Mouse (Mus musculus): ENCODE measurements around the gene F5. TPM values are rescaled to one million over a fixed set of nuclear protein-coding genes. Genes with fewer than 3 reads are reported as not detected.

Gene F5
- polyA plus RNA-seq, 2 experiments, result 8.3 to 11.6 TPM

DNA sequence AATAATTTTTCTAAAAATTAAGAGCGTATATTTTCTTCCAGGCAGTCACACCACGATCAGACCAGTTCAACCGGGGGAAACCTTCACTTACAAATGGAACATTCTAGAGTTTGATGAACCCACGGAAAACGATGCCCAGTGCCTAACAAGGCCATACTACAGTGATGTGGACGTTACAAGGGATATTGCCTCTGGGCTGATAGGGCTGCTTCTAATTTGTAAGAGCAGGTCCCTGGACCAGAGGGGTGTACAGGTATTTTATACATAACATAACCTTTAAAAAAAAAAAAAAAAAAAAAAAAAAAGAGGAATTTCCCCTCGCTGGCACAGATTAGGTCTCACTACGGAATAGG, 33.2 kb downstream of the F5 start:
- Histone ChIP-seq H3K36me3 (replicated peaks; ENCODE audit: control insufficient read depth, insufficient read depth, low read depth) (no peaks in the 10 kb centered on the region), H3K4me2 (ENCODE audit: low read depth) (no peak overlapping the region), H3K9me3 (ENCODE audit: control insufficient read depth, low read length) (no peaks in the 10 kb centered on the region), H3K27ac (no peak overlapping the region), H3K4me3 (ENCODE audit: insufficient read depth in 1 of 2, low read depth in 2 of 2, low read length in 2 of 2) (no peak overlapping the region), H3K4me1 (replicated peaks; ENCODE audit: control insufficient read depth in 2 of 2, insufficient read depth in 2 of 2, low read length in 1 of 2) (no peaks in the 10 kb centered on the region), H3K9ac (replicated peaks) (no peak overlapping the region), H3K27me3 (ENCODE audit: control insufficient read depth, insufficient read depth, low read length) (no peaks in the 10 kb centered on the region)
- ATAC-seq (ENCODE audit: insufficient read depth) (no peak), DNase-seq (ENCODE audit: low read depth in 3 of 3, low spot score in 3 of 3) (no peak)
- WGBS (ENCODE audit: insufficient replicate concordance), result 32% methylated on average over 8 of the region's 8 CpGs
- TF ChIP-seq CTCF (IDR thresholded peaks at IDR 0.05; ENCODE audit: low read depth), result no peak
- TF ChIP-seq EP300 (IDR thresholded peaks at IDR 0.05; ENCODE audit: low read depth), result no peak

DNA sequence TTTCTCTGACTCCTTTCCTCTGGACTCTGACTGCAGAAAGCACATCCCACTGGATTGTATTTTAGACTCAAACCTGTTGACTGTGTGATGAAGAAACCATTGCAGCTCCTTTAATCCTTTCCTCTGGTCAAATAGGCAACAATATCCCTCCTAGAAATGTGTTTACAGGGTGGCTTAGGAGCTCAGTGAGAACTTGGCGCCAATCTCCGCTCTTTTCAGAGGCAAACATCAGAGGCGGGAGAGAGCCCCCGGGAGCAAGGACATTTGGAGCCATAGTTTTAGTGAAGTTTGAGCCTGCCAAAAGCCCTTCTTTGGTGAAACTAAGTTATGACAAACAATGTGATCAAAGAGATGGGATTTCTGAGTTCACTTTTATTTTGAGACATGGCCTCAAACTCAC, 33.7 kb downstream of the F5 start:
- no peaks in the 10 kb centered on the region for H3K9me3 ChIP-seq (ENCODE audit: control insufficient read depth, low read length)
- WGBS (ENCODE audit: insufficient replicate concordance), result 68% methylated on average over 4 of the region's 4 CpGs
- DNase-seq (ENCODE audit: low read depth in 3 of 3, low spot score in 3 of 3), result no peak
- no peaks in the 10 kb centered on the region for H3K4me1 ChIP-seq (replicated peaks; ENCODE audit: control insufficient read depth in 2 of 2, insufficient read depth in 2 of 2, low read length in 1 of 2)
- H3K27me3 ChIP-seq (ENCODE audit: control insufficient read depth, insufficient read depth, low read length), result no peaks in the 10 kb centered on the region
- no peak overlapping the region for H3K4me2 ChIP-seq (ENCODE audit: low read depth)
- no peak for ATAC-seq (ENCODE audit: insufficient read depth)
- H3K27ac ChIP-seq, result no peak overlapping the region
- no peak overlapping the region for H3K4me3 ChIP-seq (ENCODE audit: insufficient read depth in 1 of 2, low read depth in 2 of 2, low read length in 2 of 2)
- TF ChIP-seq CTCF (IDR thresholded peaks at IDR 0.05; ENCODE audit: low read depth) (no peak), EP300 (IDR thresholded peaks at IDR 0.05; ENCODE audit: low read depth) (no peak)
- no peaks in the 10 kb centered on the region for H3K36me3 ChIP-seq (replicated peaks; ENCODE audit: control insufficient read depth, insufficient read depth, low read depth)
- no peak overlapping the region for H3K9ac ChIP-seq (replicated peaks)

DNA sequence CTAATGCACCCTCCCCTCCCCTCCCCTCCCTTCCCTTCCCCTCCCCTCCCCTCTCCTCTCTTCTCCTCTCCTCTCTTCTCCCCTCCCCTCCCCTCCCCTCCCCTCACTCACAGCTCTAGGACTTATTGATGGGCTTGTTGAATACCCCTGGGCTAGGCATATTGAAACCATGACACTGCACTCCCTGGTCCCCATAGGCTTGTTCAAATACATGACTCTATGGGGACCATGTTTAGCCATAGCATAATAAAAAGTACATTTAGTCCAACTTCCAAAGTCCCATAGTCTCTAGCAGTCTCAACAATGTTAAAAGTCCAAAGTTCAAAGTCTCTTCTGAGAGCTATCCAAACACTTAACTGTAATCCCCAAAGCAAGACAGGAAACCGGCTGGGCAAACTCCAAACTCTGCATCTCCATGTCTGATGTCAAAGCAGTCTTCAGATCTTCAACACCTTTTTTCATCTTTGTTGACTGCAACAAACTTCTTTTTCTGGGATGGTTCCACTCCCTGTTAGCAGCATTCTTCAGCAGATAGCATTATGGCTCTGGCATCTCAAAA, 35.4 kb downstream of the F5 start:
- no peak for DNase-seq (ENCODE audit: low read depth in 3 of 3, low spot score in 3 of 3)
- H3K4me2 ChIP-seq (ENCODE audit: low read depth), result no peak overlapping the region
- no peak overlapping the region for H3K4me3 ChIP-seq (ENCODE audit: insufficient read depth in 1 of 2, low read depth in 2 of 2, low read length in 2 of 2)
- H3K36me3 ChIP-seq (replicated peaks; ENCODE audit: control insufficient read depth, insufficient read depth, low read depth), result no peaks in the 10 kb centered on the region
- H3K27ac ChIP-seq, result no peak overlapping the region
- no peak overlapping the region for H3K9ac ChIP-seq (replicated peaks)
- WGBS (ENCODE audit: insufficient replicate concordance), result 53% methylated on average over 1 of the region's 1 CpGs
- TF ChIP-seq EP300 (IDR thresholded peaks at IDR 0.05; ENCODE audit: low read depth), result no peak
- TF ChIP-seq CTCF (IDR thresholded peaks at IDR 0.05; ENCODE audit: low read depth), result no peak
- H3K27me3 ChIP-seq (ENCODE audit: control insufficient read depth, insufficient read depth, low read length), result no peaks in the 10 kb centered on the region
- no peaks in the 10 kb centered on the region for H3K9me3 ChIP-seq (ENCODE audit: control insufficient read depth, low read length)
- ATAC-seq (ENCODE audit: insufficient read depth), result no peak
- no peaks in the 10 kb centered on the region for H3K4me1 ChIP-seq (replicated peaks; ENCODE audit: control insufficient read depth in 2 of 2, insufficient read depth in 2 of 2, low read length in 1 of 2)

- H3K4me3 ChIP-seq (ENCODE audit: insufficient read depth in 1 of 2, low read depth in 2 of 2, low read length in 2 of 2), result no peak overlapping the region
- no peak for DNase-seq (ENCODE audit: low read depth in 3 of 3, low spot score in 3 of 3)
- no peaks in the 10 kb centered on the region for H3K4me1 ChIP-seq (replicated peaks; ENCODE audit: control insufficient read depth in 2 of 2, insufficient read depth in 2 of 2, low read length in 1 of 2)
These were observed 47.9 kb downstream of the F5 start for GRCm38 (mm10) chr1:164199551-164199950.

GRCm38 (mm10) chr1:164208437-164208836, 56.8 kb downstream of the F5 start:
- Histone ChIP-seq H3K4me3 (ENCODE audit: insufficient read depth in 1 of 2, low read depth in 2 of 2, low read length in 2 of 2) (no peak overlapping the region), H3K9ac (replicated peaks) (no peak overlapping the region), H3K9me3 (ENCODE audit: control insufficient read depth, low read length) (no peaks in the 10 kb centered on the region), H3K4me1 (replicated peaks; ENCODE audit: control insufficient read depth in 2 of 2, insufficient read depth in 2 of 2, low read length in 1 of 2) (peaks cover 0 to 3% of the 10 kb centered on the region in 2 experiments; a peak in 1 of 4 replicates), H3K4me2 (ENCODE audit: low read depth) (no peak overlapping the region), H3K27me3 (ENCODE audit: control insufficient read depth, insufficient read depth, low read length) (no peaks in the 10 kb centered on the region), H3K27ac (no peak overlapping the region), H3K36me3 (replicated peaks; ENCODE audit: control insufficient read depth, insufficient read depth, low read depth) (no peaks in the 10 kb centered on the region)
- DNase-seq (ENCODE audit: low read depth in 3 of 3, low spot score in 3 of 3), result peak; percentile 16 to 30 (median 24)
- ATAC-seq (ENCODE audit: insufficient read depth), result peak; percentile 41; the same call in 1 of the 2 replicates
- no peak for TF ChIP-seq CTCF (IDR thresholded peaks at IDR 0.05; ENCODE audit: low read depth)
- no peak for TF ChIP-seq EP300 (IDR thresholded peaks at IDR 0.05; ENCODE audit: low read depth)
- whole genome bisulfite sequencing (ENCODE audit: insufficient replicate concordance), result 57% methylated on average over 2 of the region's 2 CpGs

More at GRCm38 (mm10) chr1:164199551-164199950, 47.9 kb downstream of the F5 start:
- Histone ChIP-seq H3K9ac (replicated peaks) (no peak overlapping the region), H3K36me3 (replicated peaks; ENCODE audit: control insufficient read depth, insufficient read depth, low read depth) (no peaks in the 10 kb centered on the region), H3K9me3 (ENCODE audit: control insufficient read depth, low read length) (no peaks in the 10 kb centered on the region), H3K27me3 (ENCODE audit: control insufficient read depth, insufficient read depth, low read length) (no peaks in the 10 kb centered on the region), H3K4me2 (ENCODE audit: low read depth) (no peak overlapping the region), H3K27ac (no peak overlapping the region)
- WGBS (ENCODE audit: insufficient replicate concordance), result 63% methylated on average over 4 of the region's 4 CpGs
- TF ChIP-seq CTCF (IDR thresholded peaks at IDR 0.05; ENCODE audit: low read depth) (no peak), EP300 (IDR thresholded peaks at IDR 0.05; ENCODE audit: low read depth) (no peak)
- ATAC-seq (ENCODE audit: insufficient read depth), result no peak
